Mouse (Mus musculus) G1E (cell line): Measurements from ENCODE around the gene Zfp366.

Source experiments
- CTCF ChIP-seq: IDR thresholded peaks from 2 replicates; pipeline ENCODE4 v1.5.1; 2012; ENCODE audit warnings: low read depth, low read length, inconsistent platforms, mixed read lengths
- GATA1 ChIP-seq: IDR thresholded peaks from 2 replicates; pipeline ENCODE4 v1.6.1; 2012; ENCODE audit warnings: borderline replicate concordance, low read length, inconsistent platforms, mixed read lengths
- GATA2 ChIP-seq: IDR thresholded peaks from 2 replicates; pipeline ENCODE4 v1.6.1; 2012; ENCODE audit warnings: low read depth, low read length, inconsistent platforms, borderline replicate concordance
- POLR2AphosphoS5 ChIP-seq: IDR thresholded peaks from 2 replicates; pipeline ENCODE4 v1.6.1; 2012; ENCODE audit warnings: low read depth, low read length, inconsistent platforms; ENCODE audit not compliant: insufficient replicate concordance
- TAL1 ChIP-seq: conservative IDR thresholded peaks from 2 replicates; pipeline ENCODE4 v1.6.1; 2012; ENCODE audit warnings: low read depth, low read length, inconsistent platforms, mixed read lengths

GRCm38 (mm10) chr13:99242895-99243294 lies 58.3 kb downstream of the Zfp366 start:
- TF ChIP-seq TAL1: no peak
- no peak for TF ChIP-seq CTCF
- TF ChIP-seq GATA2: no peak
- no peak for TF ChIP-seq POLR2AphosphoS5
- TF ChIP-seq GATA1: no peak
